In genomic region chr2:60827152-60827428, GRCm38 (mm10) we compare ENCODE assay signal across 19 mouse cellular contexts.
DNase-seq lines count a peak whose midpoint lies in the region; ATAC-seq and TF ChIP-seq lines count a peak whose summit lies in the region.
"Had no signal": no experiment of that assay in that cellular context is flagged by ENCODE, and none has a peak within 500 bp of the region (broad histone marks: within the 10 kb centered on the region; RNA-seq: fewer than 3 reads in every experiment).

No protein-coding gene starts in this region.

- no peaks in the 10 kb centered on the region for H3K9me3 ChIP-seq in heart, embryonic 13.5 days
- H3K9me3 ChIP-seq: hindbrain, embryonic 12.5 days; liver, embryonic 12.5 days; midbrain, embryonic 10.5 days; neural tube, embryonic 13.5 days had no signal

- peak overlapping the region; percentile 53 for H3K27ac ChIP-seq in heart, embryonic 13.5 days (replicated peaks)
- H3K27ac ChIP-seq in embryonic fibroblast, embryonic 13.5 days (ENCODE audit: insufficient read depth, low read length), result peak overlapping the region; percentile 75
- H3K27ac ChIP-seq in kidney, adult 2 months (ENCODE audit: insufficient read depth, low read depth, low read length), result no peak overlapping the region
- H3K27ac ChIP-seq: liver, embryonic 12.5 days; macrophage; midbrain, embryonic 10.5 days; neural tube, embryonic 13.5 days had no signal

- H3K9ac ChIP-seq in heart, embryonic 13.5 days, result peak overlapping the region; percentile 3; the same call in 1 of the 2 replicates
- H3K9ac ChIP-seq: forebrain, postnatal 0 days; hindbrain, embryonic 12.5 days; liver, embryonic 12.5 days; neural tube, embryonic 13.5 days had no signal

- no peak for TF ChIP-seq POLR2A in embryonic fibroblast, embryonic 13.5 days (IDR thresholded peaks at IDR 0.05; ENCODE audit: low read depth, low read length)
- no peak for TF ChIP-seq POLR2A in kidney, adult 2 months (IDR thresholded peaks at IDR 0.05; ENCODE audit: low read depth, low read length)

- DNase-seq in heart, postnatal 36 days, result no peak
- DNase-seq in urinary bladder, adult 2 months (ENCODE audit: low spot score), result peak; percentile 38
- no peak for DNase-seq in urinary bladder, postnatal 10 days (ENCODE audit: low spot score)
- no peak for DNase-seq in adipocyte (ENCODE audit: low spot score)
- no peak for DNase-seq in kidney, adult 2 months
- DNase-seq: adrenal gland, adult 2 months; cerebellum, adult 9-10 months; forebrain, postnatal 0 days; kidney, postnatal 4 days; layer of hippocampus, adult 9-11 months; lung, adult 2 months had no signal

- no peak for TF ChIP-seq CTCF in embryonic fibroblast, embryonic 13.5 days (IDR thresholded peaks at IDR 0.05; ENCODE audit: borderline replicate concordance, insufficient read depth, low read length)
- TF ChIP-seq CTCF in kidney, adult 2 months (conservative IDR thresholded peaks at IDR 0.05; ENCODE audit: insufficient read depth, insufficient read length, low read depth, low read length), result no peak

- 71% methylated on average over 5 of the region's 5 CpGs for WGBS in heart, embryonic 13.5 days
- 55% methylated on average over 5 of the region's 5 CpGs for WGBS in kidney, adult 2 months

- H3K4me1 ChIP-seq in heart, embryonic 13.5 days, result peaks cover 49% of the 10 kb centered on the region
- H3K4me1 ChIP-seq in embryonic fibroblast, embryonic 13.5 days (ENCODE audit: control insufficient read depth, insufficient read depth, low read length), result peaks cover 14% of the 10 kb centered on the region
- H3K4me1 ChIP-seq in kidney, adult 2 months (ENCODE audit: control insufficient read depth, insufficient read depth, low read length), result peaks cover 11% of the 10 kb centered on the region
- H3K4me1 ChIP-seq: hindbrain, embryonic 12.5 days had no signal

- no peaks in the 10 kb centered on the region for H3K27me3 ChIP-seq in heart, embryonic 13.5 days (replicated peaks)
- H3K27me3 ChIP-seq in kidney, adult 2 months (replicated peaks; ENCODE audit: control insufficient read depth, insufficient read depth, low read length), result no peaks in the 10 kb centered on the region
- H3K27me3 ChIP-seq: hindbrain, embryonic 12.5 days; liver, embryonic 12.5 days; neural tube, embryonic 13.5 days had no signal

- 0 out of 2 replicates have a peak, but pooled peaks cover 6% of the 10 kb centered on the region for H3K36me3 ChIP-seq in heart, embryonic 13.5 days
- H3K36me3 ChIP-seq in kidney, adult 2 months (ENCODE audit: control insufficient read depth, insufficient read depth, low read length), result no peaks in the 10 kb centered on the region
- H3K36me3 ChIP-seq: hindbrain, embryonic 12.5 days; liver, embryonic 12.5 days; midbrain, embryonic 10.5 days; neural tube, embryonic 13.5 days had no signal

- ATAC-seq in heart, embryonic 13.5 days (ENCODE audit: extremely low read depth, insufficient number of reproducible peaks, low FRiP score, low TSS enrichment), result no peak
- ATAC-seq: forebrain, postnatal 0 days; inflammation-experienced regulatory T-cells, adult 6 months; liver, embryonic 12.5 days had no signal

- intact Hi-C loops in heart, postnatal 36 days (cut with DNase I), result no loop called here

- no peak overlapping the region for H3K4me2 ChIP-seq in heart, embryonic 13.5 days
- H3K4me2 ChIP-seq: hindbrain, embryonic 12.5 days; liver, embryonic 12.5 days; neural tube, embryonic 13.5 days had no signal

- no peak overlapping the region for H3K4me3 ChIP-seq in heart, embryonic 13.5 days
- H3K4me3 ChIP-seq in embryonic fibroblast, embryonic 13.5 days (ENCODE audit: insufficient read depth, low read length), result no peak overlapping the region
- H3K4me3 ChIP-seq in kidney, adult 2 months (ENCODE audit: insufficient read depth, low read depth, low read length), result no peak overlapping the region
- H3K4me3 ChIP-seq: hindbrain, embryonic 12.5 days; liver, embryonic 12.5 days; midbrain, embryonic 10.5 days; neural tube, embryonic 13.5 days had no signal
